Mouse (Mus musculus): ENCODE measurements at regions not wholly inside any gene's neighbourhood (a gene's known extent, or its start where the extent isn't known, plus 50 kb on each side); places are given as distances from the start of the nearest gene placed in this dataset.

GRCm38 (mm10) chr9:50395543-50395942 is 50.8 kb upstream of the Rpl10-ps3 start:
- no peak for DNase-seq

- no peak for DNase-seq
Measured at GRCm38 (mm10) chr9:50396051-50396450, 51.3 kb upstream of the Rpl10-ps3 start.

GRCm38 (mm10) chr9:50408396-50408795 is 63.6 kb upstream of the Rpl10-ps3 start:
- DNase-seq, result no peak

- no peak for DNase-seq
Measured at GRCm38 (mm10) chr9:50408845-50409244, 64.1 kb upstream of the Rpl10-ps3 start.

GRCm38 (mm10) chr9:50412986-50413385 is 68.2 kb upstream of the Rpl10-ps3 start:
- DNase-seq, result no peak

- no peak for DNase-seq
Measured at GRCm38 (mm10) chr9:50413514-50414335, 69.0 kb upstream of the Rpl10-ps3 start.

- DNase-seq, result no peak
Measured at GRCm38 (mm10) chr9:50414796-50415340, 70.1 kb upstream of the Rpl10-ps3 start.

GRCm38 (mm10) chr9:50416677-50417076 is 71.9 kb upstream of the Rpl10-ps3 start:
- no peak for DNase-seq

GRCm38 (mm10) chr9:50421061-50421460 is 73.3 kb upstream of the Plet1 start:
- DNase-seq, result peak; percentile 40

GRCm38 (mm10) chr9:50421572-50422285 is 72.6 kb upstream of the Plet1 start:
- DNase-seq, result no peak

- no peak for DNase-seq
Measured at GRCm38 (mm10) chr9:50425866-50426495, 68.3 kb upstream of the Plet1 start.

GRCm38 (mm10) chr9:50430147-50430546 is 64.2 kb upstream of the Plet1 start:
- DNase-seq, result no peak

- DNase-seq, result no peak
Measured at GRCm38 (mm10) chr9:50433525-50433924, 60.8 kb upstream of the Plet1 start.

GRCm38 (mm10) chr9:50433978-50434377 is 60.3 kb upstream of the Plet1 start:
- no peak for DNase-seq

GRCm38 (mm10) chr9:50437830-50438722 is 56.2 kb upstream of the Plet1 start:
- DNase-seq, result peak; percentile 97

GRCm38 (mm10) chr9:50438738-50439137 is 55.6 kb upstream of the Plet1 start:
- no peak for DNase-seq

GRCm38 (mm10) chr9:50440222-50440621 is 54.1 kb upstream of the Plet1 start:
- DNase-seq, result no peak

- no peak for DNase-seq
Measured at GRCm38 (mm10) chr9:50440689-50441088, 53.6 kb upstream of the Plet1 start.

- peak; percentile 68 for DNase-seq
Measured at GRCm38 (mm10) chr9:50443708-50444463, 50.4 kb upstream of the Plet1 start.
